12 mouse cellular contexts compared by ENCODE assay signal in genomic region chr12:55939281-55940142, GRCm38 (mm10).
A peak's percentile ranks its signal among the peaks of the same experiment; 100 is the strongest.
DNase-seq lines count a peak whose midpoint lies in the region; ATAC-seq lines count a peak whose summit lies in the region.
"Had no signal": no experiment of that assay in that cellular context is flagged by ENCODE, and none has a peak within 500 bp of the region (broad histone marks: within the 10 kb centered on the region; RNA-seq: fewer than 3 reads in every experiment).

No protein-coding gene starts in this region.

- no peak overlapping the region for H3K27ac ChIP-seq in hindbrain, embryonic 11.5 days (ENCODE audit: low read depth, low read length)
- peak overlapping the region; percentile 73 for H3K27ac ChIP-seq in midbrain, embryonic 12.5 days (replicated peaks)
- H3K27ac ChIP-seq: heart, embryonic 15.5 days had no signal

- no peak overlapping the region for H3K4me3 ChIP-seq in hindbrain, embryonic 11.5 days (ENCODE audit: low read depth, low read length)
- H3K4me3 ChIP-seq in midbrain, embryonic 12.5 days = no peak overlapping the region
- H3K4me3 ChIP-seq: heart, embryonic 15.5 days had no signal

- no peaks in the 10 kb centered on the region for H3K9me3 ChIP-seq in hindbrain, embryonic 11.5 days (ENCODE audit: control insufficient read depth, low read length)
- H3K9me3 ChIP-seq in midbrain, embryonic 12.5 days = no peaks in the 10 kb centered on the region
- H3K9me3 ChIP-seq: heart, embryonic 15.5 days had no signal

- DNase-seq in right cerebral cortex, adult 2 months (ENCODE audit: low spot score in 2 of 2) = peak; percentile 13 to 17
- DNase-seq in right cerebral cortex, postnatal 14 days = no peak
- peak; percentile 70 for DNase-seq in hindbrain, embryonic 11.5 days (ENCODE audit: low spot score)
- DNase-seq in B cell, adult 2 months = no peak
- DNase-seq in thymus, adult 18-20 months = no peak
- no peak for DNase-seq in adrenal gland, postnatal 14 days
- no peak for DNase-seq in adrenal gland, adult 8-10 months
- DNase-seq: adrenal gland, postnatal 36 days; lung, embryonic 14.5 days; thymus, postnatal 36 days had no signal

- H3K9ac ChIP-seq in hindbrain, embryonic 11.5 days (ENCODE audit: low read depth, low read length) = no peak overlapping the region
- no peak overlapping the region for H3K9ac ChIP-seq in midbrain, embryonic 12.5 days (replicated peaks)
- H3K9ac ChIP-seq: heart, embryonic 15.5 days; lung, embryonic 14.5 days had no signal

- ATAC-seq in hindbrain, embryonic 11.5 days (ENCODE audit: low FRiP score) = peak; percentile 86
- ATAC-seq in midbrain, embryonic 12.5 days (ENCODE audit: low FRiP score, low read depth) = peak; percentile 89

- H3K36me3 ChIP-seq in hindbrain, embryonic 11.5 days (ENCODE audit: control insufficient read depth, insufficient read depth, low read length) = no peaks in the 10 kb centered on the region
- H3K36me3 ChIP-seq in midbrain, embryonic 12.5 days = no peaks in the 10 kb centered on the region
- H3K36me3 ChIP-seq: heart, embryonic 15.5 days had no signal

- peaks cover 14% of the 10 kb centered on the region for H3K27me3 ChIP-seq in hindbrain, embryonic 11.5 days (ENCODE audit: control insufficient read depth, insufficient read depth, low read length)
- H3K27me3 ChIP-seq in midbrain, embryonic 12.5 days = peaks cover 25% of the 10 kb centered on the region
- H3K27me3 ChIP-seq: heart, embryonic 15.5 days had no signal

- WGBS in hindbrain, embryonic 11.5 days = 50% methylated on average over 10 of the region's 10 CpGs
- 37% methylated on average over 10 of the region's 10 CpGs for whole genome bisulfite sequencing in midbrain, embryonic 12.5 days

- H3K4me1 ChIP-seq in hindbrain, embryonic 11.5 days (replicated peaks; ENCODE audit: control insufficient read depth, insufficient read depth, low read length) = no peaks in the 10 kb centered on the region
- H3K4me1 ChIP-seq in midbrain, embryonic 12.5 days = peaks cover 7% of the 10 kb centered on the region
- H3K4me1 ChIP-seq: heart, embryonic 15.5 days had no signal

- no peak overlapping the region for H3K4me2 ChIP-seq in hindbrain, embryonic 11.5 days (replicated peaks; ENCODE audit: low read depth, low read length)
- H3K4me2 ChIP-seq in midbrain, embryonic 12.5 days (replicated peaks) = peak overlapping the region; percentile 17; the same call in 1 of the 2 replicates
- H3K4me2 ChIP-seq: heart, embryonic 15.5 days; lung, embryonic 14.5 days had no signal

Comparison
In these comparisons a context has a peak if more than half of its experiments do, and no peak if none do; other contexts are left out.
1. DNase-seq: peak in right cerebral cortex, adult 2 months (2 of 2) and hindbrain, embryonic 11.5 days (single experiment); none in right cerebral cortex, postnatal 14 days (single experiment), B cell, adult 2 months (0 of 2), thymus, adult 18-20 months (0 of 2), adrenal gland, postnatal 14 days (single experiment) and adrenal gland, adult 8-10 months (single experiment).